Mouse (Mus musculus) liver, embryonic 14.5 days (tissue): ENCODE measurements around the gene Rnf121. TPM values are rescaled to one million over a fixed set of nuclear protein-coding genes. Genes with fewer than 3 reads are reported as not detected.

Experiments
- ATAC-seq: fragments of 200-750 bp; cut with Nextera tagmentation; 2 replicates; pipeline ENCODE4 v1.8.0; 2017; ENCODE audit warnings: moderate number of reproducible peaks, mild to moderate bottlenecking, moderate library complexity; ENCODE audit not compliant: insufficient read depth
- DNase-seq, 3 experiments: peaks; one replicate each; pipeline ENCODE4 v3.0.0-alpha.2; 2012 to 2013; ENCODE audit warnings: low read depth in 3 of 3, low spot score in 3 of 3
- H3K27ac ChIP-seq: fragments of 300-500 bp; sonication (generic); 2 replicates; pipeline ENCODE4 v1.5.1; 2014; ENCODE audit warnings: moderate library complexity, mild to moderate bottlenecking, control low read depth, inconsistent platforms
- H3K27me3 ChIP-seq: fragments of 300-500 bp; sonication (generic); 2 replicates; pipeline ENCODE4 v1.6.1; 2014; ENCODE audit warnings: mild to moderate bottlenecking, low read length, moderate library complexity; ENCODE audit not compliant: control insufficient read depth, insufficient read depth
- H3K36me3 ChIP-seq: fragments of 300-500 bp; sonication (generic); replicated peaks from 2 replicates; pipeline ENCODE4 v1.6.1; 2014; ENCODE audit warnings: low read depth; ENCODE audit not compliant: control insufficient read depth, insufficient read depth
- H3K4me1 ChIP-seq, 2 experiments: fragments of 200-500 bp in 1 of 2; fragments of 300-500 bp in 1 of 2; sonication (generic) in 1 of 2; replicated peaks; 2 replicates each; pipeline ENCODE4 v1.6.1; 2012 to 2014; ENCODE audit warnings: antibody characterized with exemption in 1 of 2, inconsistent platforms in 1 of 2, low read length in 1 of 2; ENCODE audit not compliant: control insufficient read depth in 2 of 2, insufficient read depth in 2 of 2
- H3K4me2 ChIP-seq: fragments of 300-500 bp; sonication (generic); 2 replicates; pipeline ENCODE4 v1.6.1; 2014; ENCODE audit warnings: low read depth, mild to moderate bottlenecking, control low read depth, moderate library complexity
- H3K4me3 ChIP-seq, 2 experiments: fragments of 200-500 bp in 1 of 2; fragments of 300-500 bp in 1 of 2; sonication (generic) in 1 of 2; 2 replicates each; pipeline ENCODE4 v1.5.1; 2012 to 2014; ENCODE audit warnings: low read depth in 2 of 2, low read length in 2 of 2, mild to moderate bottlenecking in 2 of 2, control low read depth in 1 of 2, inconsistent platforms in 1 of 2, moderate library complexity in 1 of 2; ENCODE audit not compliant: insufficient read depth in 1 of 2
- H3K9ac ChIP-seq: fragments of 300-500 bp; sonication (generic); replicated peaks from 2 replicates; pipeline ENCODE4 v1.6.1; 2014; ENCODE audit warnings: mild to moderate bottlenecking, control low read depth, moderate library complexity
- H3K9me3 ChIP-seq: fragments of 300-500 bp; sonication (generic); 2 replicates; pipeline ENCODE4 v1.6.1; 2016; ENCODE audit warnings: low read length, mixed read lengths; ENCODE audit not compliant: control insufficient read depth
- CTCF ChIP-seq: IDR thresholded peaks from 2 replicates; pipeline ENCODE4 v1.5.1; 2016; ENCODE audit warnings: antibody characterized with exemption, low read depth, control low read depth
- EP300 ChIP-seq: IDR thresholded peaks from 2 replicates; pipeline ENCODE4 v1.6.1; 2016; ENCODE audit warnings: antibody characterized with exemption, low read depth
- WGBS: fragments of 180-500 bp; shearing (Covaris S2); extraction: QIAGEN DNeasy Blood & Tissue Kit; methylation state at CpG from one replicate; pipeline ENCODE4 v1.1.7; 2014; ENCODE audit not compliant: insufficient replicate concordance; 5-methylcytosine and 5-hydroxymethylcytosine counted together
- polyA plus RNA-seq, 2 experiments: library from polyadenylated mRNA; depleted of rRNA in 1 of 2; stranded (reverse) in 1 of 2; unstranded in 1 of 2; fragments of >200 nt; fragmentation: Nextera tagmentation in 1 of 2; extraction: Ambion mirVana in 1 of 2; gene quantifications; 2 replicates each; pipeline versions ENCODE4 v1.2.1 to v1.2.3; 2012 to 2014

Gene Rnf121
- polyA plus RNA-seq (2012; rRNA removed) (10.9 and 16.9 TPM in 2 replicates), polyA plus RNA-seq (2014; fragmentation: Nextera tagmentation; extraction: Ambion mirVana) (10.0 and 10.5 TPM in 2 replicates)

DNA sequence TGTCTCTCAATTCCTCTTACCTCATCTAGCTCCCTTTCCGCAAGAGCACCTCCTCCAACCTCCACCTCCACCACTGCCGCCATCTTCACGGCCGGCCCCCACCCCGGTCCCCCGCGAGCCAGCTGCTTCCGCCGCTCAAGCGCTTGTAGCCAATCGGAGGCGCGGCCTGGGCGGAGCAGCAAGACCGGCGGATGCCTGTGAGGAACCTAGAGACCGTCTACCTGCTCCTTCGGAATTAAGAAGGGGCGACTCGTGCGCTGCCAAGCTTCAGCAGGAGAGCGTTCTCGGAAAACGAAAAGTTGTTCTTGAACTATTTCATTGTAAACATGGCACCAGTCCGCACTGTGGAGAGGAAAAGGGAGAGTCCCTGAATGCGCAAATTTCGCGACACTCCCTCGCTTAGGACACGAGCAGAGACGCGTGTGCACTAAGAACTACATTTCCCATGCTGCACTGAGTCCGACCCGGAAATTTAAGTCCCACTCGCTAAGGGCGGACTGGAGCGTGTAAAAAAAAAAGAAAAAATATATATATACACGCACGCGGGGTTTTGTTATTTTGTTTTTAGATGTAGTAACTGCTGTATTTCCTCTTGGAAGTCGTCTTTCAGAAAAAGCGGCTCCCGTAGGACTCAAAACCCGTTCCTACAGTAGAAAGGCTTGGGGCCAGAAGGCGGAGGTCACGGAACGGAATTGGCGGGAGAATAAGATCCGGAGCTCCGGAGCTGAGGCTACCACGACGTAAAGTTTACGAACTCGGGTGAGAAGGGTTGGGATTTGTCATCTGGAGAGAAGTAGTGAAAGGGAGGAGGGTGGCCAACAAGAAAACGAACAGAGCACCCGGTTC is at the start of gene Rnf121, which contains the start of the genes Xndc1 and Xntrpc:
TSS of gene Rnf121 (minus strand) at position 424 of the 846 bp plus-strand sequence.
TSS of gene Xndc1 (plus strand) at position 466 of the 846 bp plus-strand sequence.
TSS of gene Xntrpc (plus strand) at position 668 of the 846 bp plus-strand sequence.
- peak; percentile 98 for ATAC-seq
- peak within 1 kb of the TSS; percentile 43 for H3K27ac ChIP-seq
- DNase-seq = peak; percentile 78 to 86 (median 82)
- H3K4me2 ChIP-seq = peak within 1 kb of the TSS; percentile 93
- TF ChIP-seq EP300 (no peak), CTCF (no peak)
- WGBS = under 1% methylated on average over 56 of the region's 56 CpGs
- peak within 1 kb of the TSS; percentile 79 for H3K9ac ChIP-seq
- peak within 1 kb of the TSS; percentile 77 to 99 for H3K4me3 ChIP-seq
- no peaks in the 10 kb centered on the region; the same call in 1 of the 2 replicates for H3K36me3 ChIP-seq
- peaks cover 20 to 22% of the 10 kb centered on the region in 2 experiments for H3K4me1 ChIP-seq
- no peaks in the 10 kb centered on the region for H3K27me3 ChIP-seq
- no peaks in the 10 kb centered on the region for H3K9me3 ChIP-seq

GRCm38 (mm10) chr7:102113151-102113729 is 48.0 kb upstream of the Rnf121 start:
- Histone ChIP-seq H3K27ac (no peak overlapping the region), H3K36me3 (no peaks in the 10 kb centered on the region), H3K27me3 (no peaks in the 10 kb centered on the region), H3K4me2 (no peak overlapping the region), H3K9ac (no peak overlapping the region), H3K9me3 (no peaks in the 10 kb centered on the region), H3K4me3 (no peak overlapping the region), H3K4me1 (no peaks in the 10 kb centered on the region)
- WGBS = 70% methylated on average over 45 of the region's 45 CpGs
- TF ChIP-seq CTCF (no peak), EP300 (no peak)
- ATAC-seq (no peak), DNase-seq (no peak)

- TF ChIP-seq CTCF (no peak), EP300 (no peak)
- no peak overlapping the region for H3K4me3 ChIP-seq
- WGBS = 46% methylated on average over 4 of the region's 4 CpGs
- H3K9me3 ChIP-seq = no peaks in the 10 kb centered on the region
- no peaks in the 10 kb centered on the region for H3K36me3 ChIP-seq
- no peak overlapping the region for H3K27ac ChIP-seq
- H3K4me2 ChIP-seq = no peak overlapping the region
- no peaks in the 10 kb centered on the region for H3K27me3 ChIP-seq
- no peak for ATAC-seq
- no peak overlapping the region for H3K9ac ChIP-seq
- H3K4me1 ChIP-seq = no peaks in the 10 kb centered on the region
- no peak for DNase-seq
Observed at GRCm38 (mm10) chr7:102109746-102110145, 44.5 kb upstream of the Rnf121 start.

- no peak within 1 kb of the TSS for H3K4me2 ChIP-seq
- peaks cover 0 to under 1% of the 10 kb centered on the region in 2 experiments; a peak in 2 of 4 replicates for H3K4me1 ChIP-seq
- no peak within 1 kb of the TSS for H3K9ac ChIP-seq
- no peak for ATAC-seq
- 67% methylated on average over 7 of the region's 7 CpGs for WGBS
- H3K9me3 ChIP-seq = no peaks in the 10 kb centered on the region
- no peak within 1 kb of the TSS for H3K27ac ChIP-seq
- H3K4me3 ChIP-seq = no peak within 1 kb of the TSS
- no peak for TF ChIP-seq CTCF
- no peak for TF ChIP-seq EP300
- no peaks in the 10 kb centered on the region for H3K27me3 ChIP-seq
- H3K36me3 ChIP-seq = no peaks in the 10 kb centered on the region
- DNase-seq = no peak
Observed at GRCm38 (mm10) chr7:102109171-102109570, 43.9 kb upstream of the Rnf121 start, which contains the start of gene Art5. Gene Art5, minus strand, starts transcription at chr7:102109489.

DNA sequence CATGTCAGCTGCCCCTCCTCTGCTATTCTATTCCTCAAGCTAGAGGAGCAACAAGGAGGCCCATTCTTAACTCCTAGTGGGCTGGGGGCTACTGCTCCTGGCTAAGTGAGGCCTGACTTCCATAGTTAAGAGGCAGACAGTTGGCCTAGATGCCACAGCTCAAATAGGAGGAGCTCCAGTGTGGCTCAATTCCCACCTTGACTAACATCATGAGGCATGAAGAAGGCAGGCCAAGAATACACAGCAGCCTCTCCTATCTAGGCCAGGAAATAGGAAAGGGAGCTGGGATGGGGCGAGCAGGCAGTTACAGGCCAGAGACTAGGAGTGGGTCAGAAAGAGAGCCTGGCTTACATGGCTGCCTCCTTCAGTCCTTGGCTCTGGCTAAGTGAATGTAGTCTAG is 42.9 kb upstream of the Rnf121 start:
- Histone ChIP-seq H3K9me3 (no peaks in the 10 kb centered on the region), H3K4me1 (peaks cover under 1 to 6% of the 10 kb centered on the region in 2 experiments), H3K4me3 (no peak overlapping the region), H3K27me3 (no peaks in the 10 kb centered on the region), H3K27ac (no peak overlapping the region), H3K36me3 (no peaks in the 10 kb centered on the region), H3K9ac (no peak overlapping the region), H3K4me2 (no peak overlapping the region)
- no peak for DNase-seq
- 60% methylated on average over 1 of the region's 1 CpGs for WGBS
- TF ChIP-seq EP300 (no peak), CTCF (no peak)
- ATAC-seq = no peak
